Mouse (Mus musculus) lung, adult 2 months (tissue): ENCODE measurements around the gene Fhad1. TPM values are rescaled to one million over a fixed set of nuclear protein-coding genes. Genes with fewer than 3 reads are reported as not detected.
A peak's percentile ranks its signal among the peaks of the same experiment; 100 is the strongest.

Experiments used
- DNase-seq: peaks from one replicate; pipeline ENCODE4 v3.0.0; 2022
- H3K4me1 ChIP-seq: fragments of 200-500 bp; 2 replicates; pipeline ENCODE4 v1.6.1; 2011; ENCODE audit warnings: low read length; ENCODE audit not compliant: control insufficient read depth, insufficient read depth
- H3K4me3 ChIP-seq: fragments of 200-500 bp; replicated peaks from 2 replicates; pipeline ENCODE3; 2011; ENCODE audit warnings: low read depth, mild to moderate bottlenecking, control low read depth, low read length; ENCODE audit errors: extremely low read depth
- CTCF ChIP-seq: fragments of 200-500 bp; IDR thresholded peaks from 2 replicates; pipeline ENCODE4 v1.5.1; 2011; ENCODE audit warnings: mild to moderate bottlenecking, low read length, control low read depth; ENCODE audit not compliant: insufficient read depth
- POLR2A ChIP-seq: fragments of 200-500 bp; IDR thresholded peaks from 2 replicates; pipeline ENCODE4 v1.6.1; 2011; ENCODE audit warnings: low read depth, mild to moderate bottlenecking, control low read depth, low read length, borderline replicate concordance; ENCODE audit errors: extremely low read depth
- WGBS: fragments of 180-500 bp; shearing (Covaris S2); methylation state at CpG from one replicate; pipeline ENCODE4 v1.1.7; 2018; 5-methylcytosine and 5-hydroxymethylcytosine counted together
- polyA plus RNA-seq: library from polyadenylated mRNA; depleted of rRNA; stranded (reverse); fragments of >200 nt; gene quantifications from 2 replicates; pipeline ENCODE4 v1.2.3, GENCODE M21; 2012

Gene Fhad1
- polyA plus RNA-seq, 1 experiment, result 7.9 TPM

GRCm38 (mm10) chr4:141878621-141879020, 136.3 kb downstream of the Fhad1 start:
- WGBS, result 30% methylated on average over 7 of the region's 7 CpGs
- H3K4me1 ChIP-seq, result peaks cover 3% of the 10 kb centered on the region; the same call in 1 of the 2 replicates
- TF ChIP-seq CTCF (no peak), POLR2A (no peak)
- no peak for DNase-seq
- no peak overlapping the region for H3K4me3 ChIP-seq

GRCm38 (mm10) chr4:141875481-141876108, 139.3 kb downstream of the Fhad1 start:
- no peak for TF ChIP-seq CTCF
- TF ChIP-seq POLR2A, result no peak
- no peak overlapping the region for H3K4me3 ChIP-seq
- DNase-seq, result no peak
- H3K4me1 ChIP-seq, result peaks cover 3% of the 10 kb centered on the region
- WGBS, result 27% methylated on average over 8 of the region's 8 CpGs

- TF ChIP-seq POLR2A, result peak; percentile 88
- no peak for TF ChIP-seq CTCF
- peak; percentile 84 for DNase-seq
- under 1% methylated on average over 72 of the region's 73 CpGs for WGBS
- peak within 1 kb of the TSS; percentile 92 for H3K4me3 ChIP-seq
- peaks cover 4% of the 10 kb centered on the region for H3K4me1 ChIP-seq
These were observed 140.1 kb downstream of the Fhad1 start, which contains the start of gene Efhd2 for GRCm38 (mm10) chr4:141874601-141875460. Efhd2 (minus strand) TSS chr4:141874920.

- TF ChIP-seq POLR2A, result no peak
- peak overlapping the region; percentile 92 for H3K4me3 ChIP-seq
- under 1% methylated on average over 19 of the region's 19 CpGs for WGBS
- peaks cover 7% of the 10 kb centered on the region for H3K4me1 ChIP-seq
- DNase-seq, result no peak
These were observed 140.7 kb downstream of the Fhad1 start for GRCm38 (mm10) chr4:141874111-141874600.

- TF ChIP-seq CTCF, result no peak
- TF ChIP-seq POLR2A, result no peak
- H3K4me3 ChIP-seq, result peak overlapping the region; percentile 42
- H3K4me1 ChIP-seq, result peaks cover 7% of the 10 kb centered on the region
- WGBS, result 35% methylated on average over 9 of the region's 9 CpGs
- no peak for DNase-seq
These were observed 141.9 kb downstream of the Fhad1 start for GRCm38 (mm10) chr4:141872977-141873376.

GRCm38 (mm10) chr4:141871909-141872308, 143.0 kb downstream of the Fhad1 start:
- Histone ChIP-seq H3K4me3 (peak overlapping the region; percentile 7), H3K4me1 (peaks cover 17% of the 10 kb centered on the region)
- DNase-seq, result peak; percentile 28
- TF ChIP-seq POLR2A (no peak), CTCF (no peak)
- 38% methylated on average over 9 of the region's 9 CpGs for WGBS

GRCm38 (mm10) chr4:141871333-141871725, 143.6 kb downstream of the Fhad1 start:
- peaks cover 22% of the 10 kb centered on the region for H3K4me1 ChIP-seq
- no peak for DNase-seq
- H3K4me3 ChIP-seq, result no peak overlapping the region
- 80% methylated on average over 3 of the region's 3 CpGs for WGBS
- TF ChIP-seq POLR2A, result no peak
- TF ChIP-seq CTCF, result no peak

GRCm38 (mm10) chr4:141870666-141871332, 144.1 kb downstream of the Fhad1 start:
- DNase-seq, result peak; percentile 56
- no peak for TF ChIP-seq POLR2A
- no peak for TF ChIP-seq CTCF
- H3K4me3 ChIP-seq, result no peak overlapping the region
- H3K4me1 ChIP-seq, result peaks cover 22% of the 10 kb centered on the region
- 58% methylated on average over 11 of the region's 11 CpGs for WGBS

- H3K4me3 ChIP-seq, result no peak overlapping the region
- H3K4me1 ChIP-seq, result peaks cover 20% of the 10 kb centered on the region
- peak; percentile 42 for DNase-seq
- WGBS, result 50% methylated on average over 5 of the region's 5 CpGs
- TF ChIP-seq POLR2A (no peak), CTCF (no peak)
These were observed 145.3 kb downstream of the Fhad1 start for GRCm38 (mm10) chr4:141869436-141870215.
